Mouse (Mus musculus) MEL (cell line): ENCODE measurements around the gene Spag5. TPM values are rescaled to one million over a fixed set of nuclear protein-coding genes. Genes with fewer than 3 reads are reported as not detected.

Source experiments
- DNase-seq: peaks from one replicate; pipeline ENCODE4 v3.0.0; 2011; ENCODE audit warnings: low read depth, low spot score
- H3K27ac ChIP-seq: 2 replicates; pipeline ENCODE4 v1.5.1; 2012; ENCODE audit warnings: low read depth, mild to moderate bottlenecking, control low read depth, low read length, moderate library complexity; ENCODE audit not compliant: control insufficient read depth
- H3K27me3 ChIP-seq, 2 experiments: fragments of 150-350 bp in 1 of 2; sonication (generic) in 1 of 2; 2 replicates each; pipeline ENCODE4 v1.6.1; 2012; ENCODE audit warnings: low read length in 2 of 2, mild to moderate bottlenecking in 2 of 2, improper control_type of control experiment in 1 of 2, moderate library complexity in 1 of 2; ENCODE audit not compliant: insufficient read depth in 2 of 2, control insufficient read depth in 1 of 2
- H3K36me3 ChIP-seq, 2 experiments: 2 replicates each; pipeline ENCODE4 v1.6.1; 2012 to 2014; ENCODE audit warnings: low read length in 2 of 2, improper control_type of control experiment in 1 of 2, inconsistent platforms in 1 of 2, mild to moderate bottlenecking in 1 of 2; ENCODE audit not compliant: insufficient read depth in 2 of 2, control insufficient read depth in 1 of 2
- H3K4me1 ChIP-seq, 2 experiments: fragments of 150-350 bp in 1 of 2; sonication (generic) in 1 of 2; 2 replicates each; pipeline ENCODE4 v1.6.1; 2012; ENCODE audit warnings: low read length in 2 of 2, improper control_type of control experiment in 1 of 2, mild to moderate bottlenecking in 1 of 2; ENCODE audit not compliant: insufficient read depth in 2 of 2, control insufficient read depth in 1 of 2
- H3K4me3 ChIP-seq, 2 experiments: fragments of 150-350 bp in 1 of 2; sonication (generic) in 1 of 2; 2 replicates each; pipeline ENCODE4 v1.5.1; 2012; ENCODE audit warnings: low read depth in 2 of 2, low read length in 2 of 2, mild to moderate bottlenecking in 2 of 2, moderate library complexity in 2 of 2, control low read depth in 1 of 2, improper control_type of control experiment in 1 of 2; ENCODE audit not compliant: control insufficient read depth in 1 of 2, insufficient read depth in 1 of 2
- H3K79me2 ChIP-seq: 2 replicates; pipeline ENCODE4 v1.6.1; 2012; ENCODE audit warnings: mild to moderate bottlenecking, low read length, moderate library complexity; ENCODE audit not compliant: control insufficient read depth, poor library complexity, insufficient read depth
- H3K9ac ChIP-seq: 2 replicates; pipeline ENCODE4 v1.6.1; 2012; ENCODE audit warnings: low read depth, mild to moderate bottlenecking, control low read depth, low read length, moderate library complexity; ENCODE audit not compliant: control insufficient read depth, poor library complexity, severe bottlenecking
- H3K9me3 ChIP-seq: fragments of 150-350 bp; sonication (generic); replicated peaks from 2 replicates; pipeline ENCODE4 v1.6.1; 2012; ENCODE audit warnings: mild to moderate bottlenecking, low read length, improper control_type of control experiment, moderate library complexity; ENCODE audit not compliant: insufficient read depth
- CHD1 ChIP-seq: IDR thresholded peaks from 2 replicates; pipeline ENCODE4 v1.6.1; 2012; ENCODE audit warnings: low read depth, mild to moderate bottlenecking, inconsistent platforms, low read length, improper control_type of control experiment
- CHD2 ChIP-seq: IDR thresholded peaks from 2 replicates; pipeline ENCODE4 v1.6.1; 2011; ENCODE audit warnings: low read length, improper control_type of control experiment
- E2F4 ChIP-seq: IDR thresholded peaks from 2 replicates; pipeline ENCODE4 v1.6.1; 2011; ENCODE audit warnings: low read depth, low read length, improper control_type of control experiment, borderline replicate concordance
- ELF1 ChIP-seq: IDR thresholded peaks from 2 replicates; pipeline ENCODE4 v1.6.1; 2014; ENCODE audit warnings: low read depth, mild to moderate bottlenecking, inconsistent platforms, low read length, improper control_type of control experiment, moderate library complexity
- EP300 ChIP-seq, 2 experiments: IDR thresholded peaks; 2 replicates each; pipeline ENCODE4 v1.6.1; 2011; ENCODE audit warnings: improper control_type of control experiment in 2 of 2, low read length in 2 of 2, low read depth in 1 of 2, mild to moderate bottlenecking in 1 of 2
- ETS1 ChIP-seq: IDR thresholded peaks from 2 replicates; pipeline ENCODE4 v1.6.1; 2012; ENCODE audit warnings: low read depth, mild to moderate bottlenecking, inconsistent platforms, low read length, improper control_type of control experiment, moderate library complexity
- GABPA ChIP-seq: IDR thresholded peaks from 2 replicates; pipeline ENCODE4 v1.6.1; 2012; ENCODE audit warnings: low read depth, mild to moderate bottlenecking, inconsistent platforms, low read length, improper control_type of control experiment, moderate library complexity
- MAX ChIP-seq: IDR thresholded peaks from 2 replicates; pipeline ENCODE4 v1.6.1; 2011; ENCODE audit warnings: low read length, improper control_type of control experiment
- MEF2A ChIP-seq: IDR thresholded peaks from 2 replicates; pipeline ENCODE4 v1.6.1; 2014; ENCODE audit warnings: low read depth, mild to moderate bottlenecking, inconsistent platforms, low read length, improper control_type of control experiment; ENCODE audit not compliant: poor library complexity, insufficient replicate concordance, severe bottlenecking; ENCODE audit errors: extremely low read depth
- MXI1 ChIP-seq: IDR thresholded peaks from 2 replicates; pipeline ENCODE4 v1.6.1; 2011; ENCODE audit warnings: mild to moderate bottlenecking, low read depth, low read length, improper control_type of control experiment
- MYC ChIP-seq: IDR thresholded peaks from 2 replicates; pipeline ENCODE4 v1.6.1; 2011; ENCODE audit warnings: low read depth, mild to moderate bottlenecking, low read length, improper control_type of control experiment, moderate library complexity
- POLR2A ChIP-seq, 2 experiments: IDR thresholded peaks; 2 replicates each; pipeline ENCODE4 v1.6.1; 2011 to 2012; ENCODE audit warnings: low read length in 2 of 2, mild to moderate bottlenecking in 2 of 2, control low read depth in 1 of 2, improper control_type of control experiment in 1 of 2, low read depth in 1 of 2, moderate library complexity in 1 of 2; ENCODE audit not compliant: control insufficient read depth in 1 of 2, insufficient read depth in 1 of 2, poor library complexity in 1 of 2
- POLR2AphosphoS2 ChIP-seq: IDR thresholded peaks from 2 replicates; pipeline ENCODE4 v1.6.1; 2011; ENCODE audit warnings: low read length, improper control_type of control experiment
- POLR2AphosphoS5 ChIP-seq: IDR thresholded peaks from 2 replicates; pipeline ENCODE4 v1.6.1; 2012; ENCODE audit warnings: low read depth, borderline replicate concordance, mild to moderate bottlenecking, inconsistent platforms, low read length, moderate library complexity, mixed read lengths
- RAD21 ChIP-seq: IDR thresholded peaks from 2 replicates; pipeline ENCODE4 v1.6.1; 2011; ENCODE audit warnings: mild to moderate bottlenecking, low read depth, low read length, improper control_type of control experiment
- RCOR1 ChIP-seq: IDR thresholded peaks from 2 replicates; pipeline ENCODE4 v1.6.1; 2012; ENCODE audit warnings: low read depth, mild to moderate bottlenecking, inconsistent platforms, low read length, improper control_type of control experiment
- SIN3A ChIP-seq: IDR thresholded peaks from 2 replicates; pipeline ENCODE4 v1.6.1; 2012; ENCODE audit warnings: low read length, improper control_type of control experiment, inconsistent platforms
- SMC3 ChIP-seq: IDR thresholded peaks from 2 replicates; pipeline ENCODE4 v1.6.1; 2011; ENCODE audit warnings: low read depth, low read length, improper control_type of control experiment
- TAL1 ChIP-seq: IDR thresholded peaks from 2 replicates; pipeline ENCODE4 v1.6.1; 2012; ENCODE audit warnings: mild to moderate bottlenecking, inconsistent platforms, low read length, moderate library complexity, mixed read lengths
- TCF12 ChIP-seq: IDR thresholded peaks from 2 replicates; pipeline ENCODE4 v1.6.1; 2014; ENCODE audit warnings: low read depth, mild to moderate bottlenecking, inconsistent platforms, low read length, improper control_type of control experiment, moderate library complexity
- UBTF ChIP-seq: IDR thresholded peaks from 2 replicates; pipeline ENCODE4 v1.6.1; 2012; ENCODE audit warnings: low read depth, mild to moderate bottlenecking, inconsistent platforms, low read length, improper control_type of control experiment, moderate library complexity, borderline replicate concordance; ENCODE audit not compliant: insufficient read depth
- USF1 ChIP-seq: IDR thresholded peaks from 2 replicates; pipeline ENCODE4 v1.6.1; 2014; ENCODE audit warnings: low read depth, mild to moderate bottlenecking, inconsistent platforms, low read length, improper control_type of control experiment, moderate library complexity
- ZKSCAN1 ChIP-seq: IDR thresholded peaks from 2 replicates; pipeline ENCODE4 v1.6.1; 2012; ENCODE audit warnings: low read depth, mild to moderate bottlenecking, inconsistent platforms, low read length, improper control_type of control experiment, moderate library complexity
- ZMIZ1 ChIP-seq: IDR thresholded peaks from 2 replicates; pipeline ENCODE4 v1.6.1; 2012; ENCODE audit warnings: low read depth, mild to moderate bottlenecking, inconsistent platforms, low read length, improper control_type of control experiment, moderate library complexity
- ZNF384 ChIP-seq: IDR thresholded peaks from 2 replicates; pipeline ENCODE4 v1.6.1; 2012; ENCODE audit warnings: low read depth, mild to moderate bottlenecking, inconsistent platforms, low read length, improper control_type of control experiment
- polyA plus RNA-seq, 2 experiments: library from polyadenylated mRNA; stranded (reverse) in 1 of 2; unstranded in 1 of 2; fragments of >175 nt in 1 of 2; fragments of >200 nt in 1 of 2; gene quantifications; 2 replicates each; pipeline versions ENCODE4 v1.2.1 to v1.2.4; 2012; ENCODE audit warnings: low replicate concordance in 2 of 2, low read depth in 1 of 2; ENCODE audit not compliant: insufficient read length in 2 of 2, insufficient read depth in 1 of 2, missing spikeins in 1 of 2
- total RNA-seq: library from RNA; depleted of rRNA; stranded (reverse); fragments of 300-350 nt; gene quantifications from 2 replicates; pipeline ENCODE4 v1.2.3, GENCODE M21; 2012

Gene Spag5
- total and polyA plus RNA-seq, 3 experiments, result 40.1 to 274 (median 77.5) TPM

- Histone ChIP-seq H3K27ac (no peak overlapping the region), H3K4me1 (peaks cover 13 to 29% of the 10 kb centered on the region in 2 experiments), H3K27me3 (no peaks in the 10 kb centered on the region), H3K36me3 (peaks cover 0 to 21% of the 10 kb centered on the region in 2 experiments; a peak in 2 of 4 replicates), H3K9ac (no peak overlapping the region), H3K79me2 (peaks cover 9% of the 10 kb centered on the region), H3K9me3 (no peaks in the 10 kb centered on the region), H3K4me3 (no peak overlapping the region)
- no peak for DNase-seq
- no peak for TF ChIP-seq CHD2
- no peak for TF ChIP-seq SIN3A
- TF ChIP-seq ZKSCAN1, result no peak
- no peak for TF ChIP-seq MYC
- no peak for TF ChIP-seq POLR2AphosphoS5
- no peak for TF ChIP-seq TCF12
- no peak for TF ChIP-seq SMC3
- TF ChIP-seq MEF2A, result no peak
- no peak for TF ChIP-seq MAX
- no peak for TF ChIP-seq ZMIZ1
- no peak for TF ChIP-seq GABPA
- no peak for TF ChIP-seq E2F4
- TF ChIP-seq USF1, result no peak
- no peak for TF ChIP-seq UBTF
- TF ChIP-seq MXI1, result no peak
- no peak for TF ChIP-seq RCOR1
- no peak for TF ChIP-seq CHD1
- TF ChIP-seq ZNF384, result no peak
Measured at GRCm38 (mm10) chr11:78347908-78348307, 46.6 kb downstream of the Spag5 start.

GRCm38 (mm10) chr11:78348474-78348873 lies 47.1 kb downstream of the Spag5 start:
- TF ChIP-seq ZNF384 (no peak), TAL1 (no peak), ZMIZ1 (no peak), MXI1 (no peak), E2F4 (no peak), POLR2AphosphoS2 (no peak), EP300 (IDR thresholded peaks at IDR 0.05; ENCODE audit: low read depth in 1 of 2, low read length in 2 of 2) (no peak), POLR2A (IDR thresholded peaks at IDR 0.05; ENCODE audit: control insufficient read depth in 1 of 2, insufficient read depth in 1 of 2, low read depth in 1 of 2, low read length in 2 of 2, poor library complexity in 1 of 2) (no peak), RAD21 (no peak), ELF1 (no peak), ETS1 (no peak), TCF12 (no peak), CHD1 (no peak)
- H3K9ac ChIP-seq, result no peak overlapping the region
- H3K27ac ChIP-seq, result no peak overlapping the region

More at GRCm38 (mm10) chr11:78348474-78348873, 47.1 kb downstream of the Spag5 start:
- Histone ChIP-seq H3K27me3 (no peaks in the 10 kb centered on the region), H3K4me1 (peaks cover 13 to 34% of the 10 kb centered on the region in 2 experiments), H3K36me3 (peaks cover 0 to 21% of the 10 kb centered on the region in 2 experiments; a peak in 2 of 4 replicates), H3K4me3 (no peak overlapping the region), H3K9me3 (no peaks in the 10 kb centered on the region), H3K79me2 (peaks cover 8% of the 10 kb centered on the region)
- DNase-seq, result no peak
